Mouse (Mus musculus) kidney, postnatal 36 days (tissue): ENCODE measurements around the gene Mettl26.

ENCODE experiments used
- DNase-seq, 2 experiments: peaks; one replicate each; pipeline ENCODE4 v3.0.0; 2021 to 2022; ENCODE audit warnings: mixed read lengths in 2 of 2

Gene Mettl26

GRCm38 (mm10) chr17:25869498-25869897, 5.4 kb upstream of the Mettl26 start:
- no peak for DNase-seq

GRCm38 (mm10) chr17:25869954-25870353, 4.9 kb upstream of the Mettl26 start:
- no peak for DNase-seq

- peak; percentile 48 to 49 for DNase-seq
These were observed 3.3 kb upstream of the Mettl26 start for GRCm38 (mm10) chr17:25871566-25871965.

GRCm38 (mm10) chr17:25872676-25873075, 2.2 kb upstream of the Mettl26 start:
- DNase-seq: peak; percentile 55 to 69

GRCm38 (mm10) chr17:25873405-25874147, 1.3 kb upstream of the Mettl26 start:
- DNase-seq: no peak

GRCm38 (mm10) chr17:25874148-25874720, 640 bp upstream of the Mettl26 start:
- DNase-seq: peak in 1 of 2 experiments; percentile 62

- peak; percentile 92 to 94 for DNase-seq
These were observed 580 bp downstream of the Mettl26 start for GRCm38 (mm10) chr17:25875171-25876136.

GRCm38 (mm10) chr17:25876347-25876915, 1.6 kb downstream of the Mettl26 start:
- peak; percentile 81 to 87 for DNase-seq

GRCm38 (mm10) chr17:25877025-25877424, 2.2 kb downstream of the Mettl26 start:
- no peak for DNase-seq

GRCm38 (mm10) chr17:25877741-25878610, 3.1 kb downstream of the Mettl26 start:
- peak in 1 of 2 experiments; percentile 32 for DNase-seq

- no peak for DNase-seq
These were observed 3.8 kb downstream of the Mettl26 start for GRCm38 (mm10) chr17:25878611-25879180.

GRCm38 (mm10) chr17:25879261-25879660, 4.4 kb downstream of the Mettl26 start:
- peak; percentile 75 to 89 for DNase-seq

GRCm38 (mm10) chr17:25879750-25880149, 4.9 kb downstream of the Mettl26 start:
- DNase-seq: no peak

- no peak for DNase-seq
These were observed 5.5 kb downstream of the Mettl26 start, which contains the start of gene Wfikkn1 for GRCm38 (mm10) chr17:25880196-25880910. Gene Wfikkn1 (minus strand): TSS chr17:25880858.

- peak; percentile 48 to 65 for DNase-seq
These were observed 6.2 kb downstream of the Mettl26 start for GRCm38 (mm10) chr17:25880913-25881641.

GRCm38 (mm10) chr17:25881691-25882090, 6.8 kb downstream of the Mettl26 start:
- no peak for DNase-seq

GRCm38 (mm10) chr17:25882306-25882705, 7.4 kb downstream of the Mettl26 start:
- DNase-seq: no peak

GRCm38 (mm10) chr17:25883268-25883667, 8.4 kb downstream of the Mettl26 start:
- no peak for DNase-seq

- DNase-seq: no peak
These were observed 8.9 kb downstream of the Mettl26 start for GRCm38 (mm10) chr17:25883824-25884223.

- peak in 1 of 2 experiments; percentile 55 for DNase-seq
These were observed 10.8 kb downstream of the Mettl26 start for GRCm38 (mm10) chr17:25885636-25886035.
